Mouse (Mus musculus): ENCODE measurements around the gene Ubac2. TPM values are rescaled to one million over a fixed set of nuclear protein-coding genes. Genes with fewer than 3 reads are reported as not detected.

The Ubac2 gene
- total and polyA plus RNA-seq, 2 experiments from 2014 or later: 43.6 to 51.7 TPM

DNA sequence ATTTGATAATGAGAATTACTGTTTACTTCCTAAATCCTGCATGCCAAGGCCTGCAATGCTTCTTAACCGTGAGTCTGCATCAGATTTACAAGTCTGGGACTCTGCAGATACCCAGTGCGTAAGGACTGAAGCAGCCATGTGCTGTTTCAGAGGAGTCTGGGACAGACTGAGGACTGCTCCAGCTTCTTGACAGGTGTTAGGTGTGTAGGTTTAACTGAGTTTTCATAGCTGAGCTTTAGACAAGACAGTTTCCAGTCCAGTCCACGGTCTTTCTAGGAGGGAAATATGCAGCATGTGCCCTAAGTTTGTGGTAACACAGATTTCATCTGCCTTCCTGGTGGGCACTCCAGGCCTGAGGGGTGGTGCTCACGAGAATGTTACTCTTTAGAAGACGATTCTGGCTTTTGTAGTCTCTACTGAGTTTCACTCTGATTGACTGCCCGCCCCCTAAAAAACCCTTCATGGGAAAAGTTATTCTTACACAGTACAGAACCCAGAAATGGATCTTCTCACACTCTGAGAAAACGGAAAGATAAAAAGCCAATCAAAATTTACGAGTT lies 68.9 kb downstream of the Ubac2 start:
- no peak for TF ChIP-seq CTCF (IDR thresholded peaks at IDR 0.05)
- Histone ChIP-seq H3K9ac (replicated peaks; ENCODE audit: low read length, poor library complexity, severe bottlenecking) (no peak overlapping the region), H3K27me3 (ENCODE audit: insufficient read depth, low read length) (no peaks in the 10 kb centered on the region), H3K9me3 (ENCODE audit: low read length) (no peaks in the 10 kb centered on the region), H3K4me3 (ENCODE audit: low read depth, low read length) (no peak overlapping the region), H3K4me2 (ENCODE audit: low read depth, low read length, poor library complexity, severe bottlenecking) (no peak overlapping the region), H3K27ac (ENCODE audit: low read depth, low read length) (no peak overlapping the region), H3K4me1 (ENCODE audit: insufficient read depth, low read length) (no peaks in the 10 kb centered on the region), H3K36me3 (ENCODE audit: insufficient read depth, low read length) (no peaks in the 10 kb centered on the region)
- ATAC-seq (ENCODE audit: low FRiP score) (no peak), DNase-seq (ENCODE audit: low spot score) (no peak)
- 81% methylated on average over 8 of the region's 8 CpGs for WGBS

DNA sequence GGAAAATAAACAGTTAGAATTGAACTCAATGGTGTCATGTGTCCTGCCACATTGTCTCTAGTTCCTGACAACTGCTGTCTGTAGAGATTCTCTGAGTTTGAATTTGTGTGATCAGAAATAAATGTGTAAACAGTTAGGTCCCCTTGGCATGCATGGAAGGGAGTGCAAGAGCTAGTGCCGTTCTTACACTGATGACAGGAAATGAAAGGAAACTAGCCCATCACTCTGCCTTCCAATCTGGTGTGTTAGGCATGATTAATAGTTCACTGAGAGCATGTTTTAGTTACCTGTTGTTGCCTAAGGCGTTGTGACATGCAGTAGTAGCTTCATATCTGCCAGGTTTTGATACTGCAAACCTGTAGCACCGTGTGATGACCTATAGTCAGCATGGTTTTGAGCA lies 69.5 kb downstream of the Ubac2 start:
- 89% methylated on average over 3 of the region's 3 CpGs for WGBS
- DNase-seq (ENCODE audit: low spot score) (no peak), ATAC-seq (ENCODE audit: low FRiP score) (no peak)
- Histone ChIP-seq H3K9ac (replicated peaks; ENCODE audit: low read length, poor library complexity, severe bottlenecking) (no peak overlapping the region), H3K4me1 (ENCODE audit: insufficient read depth, low read length) (no peaks in the 10 kb centered on the region), H3K4me3 (ENCODE audit: low read depth, low read length) (no peak overlapping the region), H3K27ac (ENCODE audit: low read depth, low read length) (no peak overlapping the region), H3K4me2 (ENCODE audit: low read depth, low read length, poor library complexity, severe bottlenecking) (no peak overlapping the region), H3K9me3 (ENCODE audit: low read length) (no peaks in the 10 kb centered on the region), H3K36me3 (ENCODE audit: insufficient read depth, low read length) (no peaks in the 10 kb centered on the region), H3K27me3 (ENCODE audit: insufficient read depth, low read length) (no peaks in the 10 kb centered on the region)
- no peak for TF ChIP-seq CTCF (IDR thresholded peaks at IDR 0.05)

DNA sequence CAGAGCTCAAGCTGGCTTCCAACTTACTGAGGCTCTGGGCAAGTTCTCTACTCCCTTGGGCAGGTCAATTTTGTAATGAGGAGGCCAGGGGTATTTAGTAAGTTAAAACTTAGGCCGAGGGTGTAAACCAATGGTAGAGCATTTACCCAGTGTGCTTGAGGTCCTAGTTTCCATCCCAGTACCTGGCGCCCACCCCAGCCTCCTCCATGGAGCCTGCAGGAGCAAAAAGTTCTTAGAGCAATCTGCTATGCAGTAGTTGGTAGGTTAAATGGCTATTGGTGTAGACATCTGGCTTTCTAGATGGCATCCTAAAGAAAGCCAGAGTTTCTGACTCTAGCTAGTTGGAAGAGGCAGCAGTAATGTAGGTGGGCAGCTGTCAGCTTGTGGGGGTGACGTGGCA lies 71.0 kb downstream of the Ubac2 start:
- Histone ChIP-seq H3K27ac (ENCODE audit: low read depth, low read length) (no peak overlapping the region), H3K4me3 (ENCODE audit: low read depth, low read length) (no peak overlapping the region), H3K9me3 (ENCODE audit: low read length) (no peaks in the 10 kb centered on the region), H3K9ac (replicated peaks; ENCODE audit: low read length, poor library complexity, severe bottlenecking) (no peak overlapping the region), H3K36me3 (ENCODE audit: insufficient read depth, low read length) (no peaks in the 10 kb centered on the region), H3K4me1 (ENCODE audit: insufficient read depth, low read length) (no peaks in the 10 kb centered on the region), H3K4me2 (ENCODE audit: low read depth, low read length, poor library complexity, severe bottlenecking) (no peak overlapping the region), H3K27me3 (ENCODE audit: insufficient read depth, low read length) (no peaks in the 10 kb centered on the region)
- no peak for DNase-seq (ENCODE audit: low spot score)
- no peak for ATAC-seq (ENCODE audit: low FRiP score)
- 98% methylated on average over 3 of the region's 3 CpGs for WGBS
- TF ChIP-seq CTCF (IDR thresholded peaks at IDR 0.05): no peak

DNA sequence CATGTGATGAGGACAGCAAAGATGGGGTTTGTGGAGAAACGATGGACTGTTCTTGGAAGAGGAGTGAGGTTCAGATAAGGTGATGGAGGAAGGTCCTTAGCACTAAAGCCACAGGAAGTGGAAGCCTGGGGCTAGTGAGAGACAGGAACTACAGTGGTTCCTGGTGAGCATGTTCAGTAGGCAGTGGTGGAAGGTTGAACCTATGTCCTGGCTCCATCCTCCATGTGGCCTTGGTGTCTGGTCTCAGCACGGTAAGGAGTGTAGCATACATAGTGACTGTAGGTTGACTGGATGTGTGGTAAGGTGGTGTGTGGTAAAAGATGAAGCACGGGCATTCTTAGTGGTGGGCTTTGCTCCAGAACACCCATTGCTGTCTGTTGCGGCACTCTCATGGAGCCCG lies 71.5 kb downstream of the Ubac2 start:
- ATAC-seq (ENCODE audit: low FRiP score): no peak
- Histone ChIP-seq H3K4me1 (ENCODE audit: insufficient read depth, low read length) (no peaks in the 10 kb centered on the region), H3K4me3 (ENCODE audit: low read depth, low read length) (no peak overlapping the region), H3K27me3 (ENCODE audit: insufficient read depth, low read length) (no peaks in the 10 kb centered on the region), H3K36me3 (ENCODE audit: insufficient read depth, low read length) (peaks cover 3% of the 10 kb centered on the region; the same call in 1 of the 2 replicates), H3K9me3 (ENCODE audit: low read length) (no peaks in the 10 kb centered on the region), H3K4me2 (ENCODE audit: low read depth, low read length, poor library complexity, severe bottlenecking) (no peak overlapping the region), H3K27ac (ENCODE audit: low read depth, low read length) (no peak overlapping the region), H3K9ac (replicated peaks; ENCODE audit: low read length, poor library complexity, severe bottlenecking) (no peak overlapping the region)
- no peak for DNase-seq (ENCODE audit: low spot score)
- 98% methylated on average over 5 of the region's 5 CpGs for WGBS
- TF ChIP-seq CTCF (IDR thresholded peaks at IDR 0.05): no peak

DNA sequence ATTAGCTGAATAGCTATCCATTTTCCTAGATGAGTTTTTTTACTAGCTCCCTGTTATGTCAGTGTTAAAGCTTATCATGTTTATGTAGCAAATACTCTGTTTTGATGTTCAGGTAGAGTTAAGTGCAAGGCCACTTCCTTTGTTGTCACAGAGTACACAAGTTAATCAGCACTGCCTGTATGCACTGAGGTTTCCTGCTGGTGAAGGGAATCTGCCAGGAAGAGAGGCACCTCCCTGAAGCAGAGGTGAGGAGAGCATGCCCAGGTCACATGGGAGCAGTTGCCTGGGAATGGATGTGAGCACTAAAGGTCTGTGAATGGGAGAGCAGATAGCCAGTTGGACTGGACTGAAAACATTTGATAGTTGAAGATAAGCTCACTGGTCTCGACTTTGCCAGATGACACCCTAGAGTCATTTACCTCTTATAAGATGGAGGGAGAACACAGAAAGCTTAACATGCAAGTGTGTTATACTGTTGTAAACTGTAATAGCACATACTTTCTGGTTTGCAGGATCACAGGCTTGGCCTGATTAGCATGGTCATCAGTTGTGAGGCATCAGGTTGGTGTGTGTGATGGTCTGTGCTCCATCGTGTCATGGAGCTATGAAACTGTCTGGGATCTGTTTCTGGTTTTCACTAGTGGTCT lies 73.1 kb downstream of the Ubac2 start:
- no peak for DNase-seq (ENCODE audit: low spot score)
- 94% methylated on average over 2 of the region's 2 CpGs for WGBS

DNA sequence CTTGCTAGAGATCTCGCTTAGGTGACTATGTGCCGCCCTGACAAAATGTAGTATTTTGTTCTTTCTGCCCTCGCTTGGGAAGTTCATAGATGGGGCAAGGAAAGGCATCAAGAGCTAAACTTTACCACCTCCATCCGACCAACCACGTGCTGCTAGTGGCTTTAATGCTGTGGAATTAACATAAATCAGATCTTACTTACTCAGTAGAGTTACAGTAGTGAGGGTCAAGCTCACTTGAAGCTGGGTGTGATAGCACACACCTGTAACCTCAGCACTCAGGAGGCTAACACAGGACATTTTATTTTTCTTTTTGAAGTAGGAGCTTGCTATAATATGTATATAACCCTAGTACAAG lies 73.6 kb downstream of the Ubac2 start:
- DNase-seq (ENCODE audit: low spot score) (no peak), ATAC-seq (ENCODE audit: low FRiP score) (no peak)
- WGBS: 93% methylated on average over 5 of the region's 5 CpGs
- Histone ChIP-seq H3K36me3 (ENCODE audit: insufficient read depth, low read length) (peaks cover 3% of the 10 kb centered on the region; the same call in 1 of the 2 replicates), H3K9me3 (ENCODE audit: low read length) (no peaks in the 10 kb centered on the region), H3K4me3 (ENCODE audit: low read depth, low read length) (no peak overlapping the region), H3K4me2 (ENCODE audit: low read depth, low read length, poor library complexity, severe bottlenecking) (no peak overlapping the region), H3K4me1 (ENCODE audit: insufficient read depth, low read length) (no peaks in the 10 kb centered on the region), H3K9ac (replicated peaks; ENCODE audit: low read length, poor library complexity, severe bottlenecking) (no peak overlapping the region), H3K27ac (ENCODE audit: low read depth, low read length) (no peak overlapping the region), H3K27me3 (ENCODE audit: insufficient read depth, low read length) (no peaks in the 10 kb centered on the region)
- no peak for TF ChIP-seq CTCF (IDR thresholded peaks at IDR 0.05)

More for the DNA sequence above, 73.1 kb downstream of the Ubac2 start:
- Histone ChIP-seq H3K36me3 (ENCODE audit: insufficient read depth, low read length) (peaks cover 3% of the 10 kb centered on the region; the same call in 1 of the 2 replicates), H3K27me3 (ENCODE audit: insufficient read depth, low read length) (no peaks in the 10 kb centered on the region), H3K9me3 (ENCODE audit: low read length) (no peaks in the 10 kb centered on the region), H3K9ac (replicated peaks; ENCODE audit: low read length, poor library complexity, severe bottlenecking) (no peak overlapping the region), H3K4me2 (ENCODE audit: low read depth, low read length, poor library complexity, severe bottlenecking) (no peak overlapping the region), H3K27ac (ENCODE audit: low read depth, low read length) (no peak overlapping the region), H3K4me3 (ENCODE audit: low read depth, low read length) (no peak overlapping the region), H3K4me1 (ENCODE audit: insufficient read depth, low read length) (no peaks in the 10 kb centered on the region)
- no peak for ATAC-seq (ENCODE audit: low FRiP score)
- no peak for TF ChIP-seq CTCF (IDR thresholded peaks at IDR 0.05)
